Mouse (Mus musculus) embryonic facial prominence, embryonic 14.5 days (tissue): ENCODE results near the gene Kirrel2. TPM values are rescaled to one million over a fixed set of nuclear protein-coding genes. Genes with fewer than 3 reads are reported as not detected.

Experiments used
- ATAC-seq: fragments of 200-750 bp; cut with Nextera tagmentation; 2 replicates; pipeline ENCODE4 v1.8.0; 2017; ENCODE audit warnings: low read depth, moderate number of reproducible peaks, moderate TSS enrichment
- DNase-seq: peaks from one replicate; pipeline ENCODE4 v3.0.0-alpha.2; 2015; ENCODE audit warnings: low spot score
- H3K27ac ChIP-seq: fragments of 300-500 bp; sonication (generic); replicated peaks from 2 replicates; pipeline ENCODE4 v1.5.1; 2014; ENCODE audit warnings: low read depth, mild to moderate bottlenecking, low read length, moderate library complexity
- H3K27me3 ChIP-seq: fragments of 300-500 bp; sonication (generic); replicated peaks from 2 replicates; pipeline ENCODE4 v1.6.1; 2014; ENCODE audit warnings: low read length; ENCODE audit not compliant: control insufficient read depth, insufficient read depth
- H3K36me3 ChIP-seq: fragments of 300-500 bp; sonication (generic); 2 replicates; pipeline ENCODE4 v1.6.1; 2014; ENCODE audit warnings: low read length, mixed read lengths; ENCODE audit not compliant: control insufficient read depth, insufficient read depth
- H3K4me1 ChIP-seq: fragments of 300-500 bp; sonication (generic); 2 replicates; pipeline ENCODE4 v1.6.1; 2014; ENCODE audit warnings: antibody characterized with exemption, low read length; ENCODE audit not compliant: control insufficient read depth, insufficient read depth
- H3K4me2 ChIP-seq: fragments of 300-500 bp; sonication (generic); 2 replicates; pipeline ENCODE4 v1.6.1; 2014; ENCODE audit warnings: low read depth, mild to moderate bottlenecking, low read length, moderate library complexity, mixed read lengths
- H3K4me3 ChIP-seq: fragments of 300-500 bp; sonication (generic); 2 replicates; pipeline ENCODE4 v1.5.1; 2014; ENCODE audit warnings: low read depth, mild to moderate bottlenecking, low read length
- H3K9ac ChIP-seq: fragments of 300-500 bp; sonication (generic); 2 replicates; pipeline ENCODE4 v1.6.1; 2014; ENCODE audit warnings: low read depth, mild to moderate bottlenecking, low read length, moderate library complexity, mixed read lengths
- H3K9me3 ChIP-seq: fragments of 300-500 bp; sonication (generic); 2 replicates; pipeline ENCODE4 v1.6.1; 2016; ENCODE audit warnings: low read length; ENCODE audit not compliant: control insufficient read depth
- WGBS: fragments of 180-500 bp; shearing (Covaris S2); extraction: QIAGEN DNeasy Blood & Tissue Kit; methylation state at CpG from one replicate; pipeline ENCODE4 v1.1.7; 2014; 5-methylcytosine and 5-hydroxymethylcytosine counted together
- polyA plus RNA-seq: library from polyadenylated mRNA; unstranded; fragments of >200 nt; fragmentation: Nextera tagmentation; extraction: Ambion mirVana; gene quantifications from 2 replicates; pipeline ENCODE4 v1.2.1, GENCODE M21; 2014

The Kirrel2 gene
- polyA plus RNA-seq, 1 experiment from 2014 or later = 0.82 TPM

DNA sequence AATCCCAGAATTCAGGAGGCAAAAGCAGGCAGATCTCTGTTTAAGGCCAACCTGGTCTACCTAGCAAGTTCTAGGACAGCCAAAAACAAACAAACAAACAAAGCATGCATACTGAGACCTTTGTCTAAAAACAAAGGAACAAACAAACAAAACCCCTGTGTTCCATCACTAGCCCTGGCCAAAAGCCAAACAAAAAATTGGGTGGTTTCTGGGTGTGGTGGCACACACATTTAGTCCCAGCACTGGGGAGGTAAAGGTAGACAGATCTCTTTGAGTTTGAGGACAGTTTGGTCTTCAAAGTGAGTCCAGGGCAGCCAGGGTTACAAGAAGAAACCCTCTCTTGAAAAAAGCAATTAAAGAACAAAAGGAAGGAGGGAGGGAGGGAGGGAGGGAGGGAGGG lies 28.2 kb downstream of the Kirrel2 start:
- Histone ChIP-seq H3K27ac (no peak overlapping the region), H3K9ac (no peak overlapping the region), H3K4me3 (no peak overlapping the region), H3K27me3 (no peaks in the 10 kb centered on the region), H3K36me3 (peaks cover 22% of the 10 kb centered on the region; the same call in 1 of the 2 replicates), H3K4me1 (no peaks in the 10 kb centered on the region), H3K4me2 (no peak overlapping the region), H3K9me3 (no peaks in the 10 kb centered on the region)
- no peak for ATAC-seq
- DNase-seq = no peak

DNA sequence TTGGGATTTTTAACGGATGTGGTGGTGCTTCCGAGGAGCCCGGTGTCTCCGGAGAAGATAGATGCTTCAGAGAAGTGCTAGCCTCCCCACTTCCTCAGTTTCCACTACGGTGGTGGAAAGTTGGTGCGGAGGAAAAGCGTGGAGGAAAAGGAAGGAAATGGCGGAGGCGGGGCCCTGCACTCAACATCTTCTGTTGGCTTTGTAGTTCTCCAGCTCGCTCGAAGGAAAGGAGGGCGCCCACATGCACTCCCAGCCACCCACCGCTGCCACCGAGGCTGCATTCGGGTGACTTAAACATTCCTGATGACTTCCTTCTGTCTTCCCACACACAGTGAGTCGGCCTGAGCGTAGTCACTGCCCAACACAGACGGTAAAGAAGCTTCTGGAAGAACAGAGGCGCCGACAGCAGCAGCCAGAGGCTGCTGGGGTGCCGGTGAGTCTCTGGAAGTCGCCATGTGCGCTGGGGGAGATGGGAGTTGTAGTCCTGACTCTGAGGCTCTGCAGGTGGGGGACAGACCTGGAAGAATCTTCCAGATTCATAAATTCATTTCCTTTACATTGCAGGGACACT lies 34.3 kb downstream of the Kirrel2 start:
- Histone ChIP-seq H3K4me2 (peak overlapping the region; percentile 95), H3K36me3 (peaks cover 22% of the 10 kb centered on the region; the same call in 1 of the 2 replicates), H3K9ac (peak overlapping the region; percentile 66), H3K4me3 (peak overlapping the region; percentile 56), H3K27ac (0 out of 2 replicates have a peak overlapping the region, but pooled peaks have one; percentile 15), H3K4me1 (no peaks in the 10 kb centered on the region), H3K27me3 (no peaks in the 10 kb centered on the region; the same call in 1 of the 2 replicates), H3K9me3 (peaks cover 7% of the 10 kb centered on the region; the same call in 1 of the 2 replicates)
- WGBS = 38% methylated on average over 23 of the region's 23 CpGs
- DNase-seq (no peak), ATAC-seq (no peak)

DNA sequence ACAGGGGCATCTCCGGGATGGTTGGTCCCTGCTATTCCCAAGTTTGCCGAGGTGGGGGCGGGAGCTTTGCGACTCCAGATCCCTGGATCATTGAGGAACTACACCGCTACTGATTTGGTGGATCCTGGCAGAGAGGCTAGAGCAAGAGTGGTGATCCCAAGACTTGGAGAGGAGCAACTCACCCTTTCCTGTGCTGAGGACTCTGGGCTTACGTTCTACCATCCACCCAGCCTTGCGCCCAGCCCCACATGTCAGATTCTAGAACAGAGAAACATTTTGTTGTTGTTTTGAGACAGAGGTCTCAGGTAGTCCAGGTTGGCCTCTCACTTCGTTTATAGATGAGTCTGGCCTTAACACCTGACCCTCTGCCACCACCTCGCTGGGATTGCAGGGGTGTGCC lies 34.9 kb downstream of the Kirrel2 start:
- Histone ChIP-seq H3K4me2 (peak overlapping the region; percentile 95), H3K4me3 (peak overlapping the region; percentile 56), H3K27me3 (no peaks in the 10 kb centered on the region; the same call in 1 of the 2 replicates), H3K36me3 (peaks cover 22% of the 10 kb centered on the region; the same call in 1 of the 2 replicates), H3K27ac (no peak overlapping the region; the same call in 1 of the 2 replicates), H3K9me3 (peaks cover 7% of the 10 kb centered on the region; the same call in 1 of the 2 replicates), H3K4me1 (no peaks in the 10 kb centered on the region), H3K9ac (peak overlapping the region; percentile 66)
- 10% methylated on average over 9 of the region's 9 CpGs for WGBS
- DNase-seq (no peak), ATAC-seq (no peak; the same call in 1 of the 2 replicates)

DNA sequence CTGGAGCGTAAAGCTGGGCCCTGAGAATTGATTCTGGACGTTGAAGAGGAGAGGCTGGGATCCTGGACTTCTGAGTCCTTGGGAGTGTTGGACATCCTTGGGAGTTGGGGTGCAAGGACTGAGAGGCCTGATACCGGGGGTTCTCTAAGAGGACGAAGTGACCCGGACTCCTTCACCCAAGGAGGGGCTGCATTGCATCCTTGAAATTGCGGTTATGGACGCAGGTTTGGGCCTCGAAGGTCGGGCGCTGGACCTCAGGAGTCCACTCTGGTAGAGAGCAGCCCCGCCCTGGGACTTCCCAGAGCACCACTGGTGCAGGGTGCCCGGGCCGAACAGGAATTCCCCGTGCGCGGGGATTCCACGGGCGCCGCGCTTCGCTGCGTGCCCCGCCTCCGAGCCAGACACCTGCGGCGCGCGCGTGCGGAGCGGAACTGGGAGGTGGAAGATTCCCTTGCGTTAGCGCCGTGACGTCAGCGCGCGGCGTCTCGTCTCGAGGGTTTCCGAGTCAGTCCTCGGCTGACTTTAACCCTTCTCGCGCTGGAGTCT lies 35.5 kb downstream of the Kirrel2 start:
- peaks cover 17% of the 10 kb centered on the region; the same call in 1 of the 2 replicates for H3K36me3 ChIP-seq
- DNase-seq (peak; percentile 94), ATAC-seq (peak; percentile 88)
- H3K9me3 ChIP-seq = peaks cover 7% of the 10 kb centered on the region; the same call in 1 of the 2 replicates
- peak overlapping the region; percentile 56 for H3K4me3 ChIP-seq
- WGBS = under 1% methylated on average over 32 of the region's 45 CpGs
- H3K27ac ChIP-seq = no peak overlapping the region; the same call in 1 of the 2 replicates
- H3K4me2 ChIP-seq = peak overlapping the region; percentile 95
- H3K9ac ChIP-seq = peak overlapping the region; percentile 66
- no peaks in the 10 kb centered on the region for H3K4me1 ChIP-seq
- no peaks in the 10 kb centered on the region; the same call in 1 of the 2 replicates for H3K27me3 ChIP-seq

DNA sequence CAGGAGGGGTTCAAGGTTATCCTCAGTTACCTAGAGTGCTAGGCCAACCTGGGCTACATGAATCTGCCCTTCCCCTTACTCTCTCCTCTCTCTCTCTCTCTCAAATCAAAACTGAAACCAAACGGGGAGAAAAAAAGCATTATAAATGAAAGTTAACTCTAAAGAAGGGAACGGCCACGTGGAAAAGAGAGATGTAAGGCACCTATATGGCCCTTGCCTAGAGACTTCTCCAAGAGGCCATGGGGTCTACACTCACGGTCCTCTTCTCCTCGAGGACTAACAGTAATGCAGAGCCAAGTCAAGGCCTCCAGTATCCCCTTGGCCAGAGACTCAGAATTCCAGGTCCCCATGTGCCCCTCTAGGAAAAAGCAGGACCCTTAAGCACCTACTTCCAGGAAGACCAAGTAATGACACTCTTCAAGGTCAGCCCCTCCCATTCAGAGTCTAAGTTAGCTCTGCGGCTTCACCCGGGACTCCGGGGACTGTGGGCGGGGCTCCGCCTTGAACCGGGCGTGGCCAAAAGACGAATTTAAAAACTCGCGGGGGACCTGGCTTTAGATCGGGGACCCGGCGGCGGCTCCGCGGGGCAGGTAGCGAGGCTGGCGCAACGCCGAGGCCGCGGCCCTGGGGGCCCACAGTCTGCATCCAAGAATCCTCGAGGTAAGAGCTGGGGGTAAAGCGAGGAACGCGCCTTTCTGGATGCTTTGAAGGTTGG lies 36.2 kb downstream of the Kirrel2 start, which contains the start of gene Nfkbid:
Gene Nfkbid (plus strand): TSS at position 558 of the 715 bp plus-strand sequence.
- Histone ChIP-seq H3K36me3 (peaks cover 10% of the 10 kb centered on the region; the same call in 1 of the 2 replicates), H3K4me3 (peak within 1 kb of the TSS; percentile 56), H3K4me2 (peak within 1 kb of the TSS; percentile 95), H3K9me3 (peaks cover 7% of the 10 kb centered on the region; the same call in 1 of the 2 replicates), H3K9ac (peak within 1 kb of the TSS; percentile 66), H3K27me3 (no peaks in the 10 kb centered on the region; the same call in 1 of the 2 replicates), H3K4me1 (no peaks in the 10 kb centered on the region), H3K27ac (no peak within 1 kb of the TSS; the same call in 1 of the 2 replicates)
- WGBS = 8% methylated on average over 31 of the region's 31 CpGs
- DNase-seq (peak; percentile 42), ATAC-seq (peak; percentile 20; the same call in 1 of the 2 replicates)

DNA sequence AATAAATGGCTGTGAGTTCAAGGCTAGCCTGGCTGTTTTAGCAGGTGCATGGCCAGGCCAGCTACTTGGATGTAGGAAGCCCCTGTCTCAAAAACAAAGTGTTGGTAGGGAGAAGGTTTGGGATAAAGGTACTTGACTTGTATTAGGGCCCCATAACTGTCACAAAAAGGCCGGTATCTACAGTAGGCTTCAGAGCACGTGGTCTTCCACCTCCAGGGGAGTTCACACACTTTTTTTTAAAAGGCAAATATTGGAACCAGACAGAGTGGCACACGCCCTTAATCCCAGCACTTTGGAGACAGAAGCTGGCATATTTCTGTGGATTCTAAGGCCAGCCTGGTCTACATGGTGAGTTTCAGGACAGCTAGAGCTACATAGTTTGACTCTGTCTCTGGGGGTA lies 36.8 kb downstream of the Kirrel2 start:
- no peak overlapping the region for H3K27ac ChIP-seq
- peaks cover 4% of the 10 kb centered on the region; the same call in 1 of the 2 replicates for H3K36me3 ChIP-seq
- H3K9ac ChIP-seq = no peak overlapping the region
- H3K4me1 ChIP-seq = no peaks in the 10 kb centered on the region
- H3K9me3 ChIP-seq = peaks cover 7% of the 10 kb centered on the region; the same call in 1 of the 2 replicates
- no peak overlapping the region for H3K4me2 ChIP-seq
- 73% methylated on average over 3 of the region's 3 CpGs for WGBS
- no peaks in the 10 kb centered on the region; the same call in 1 of the 2 replicates for H3K27me3 ChIP-seq
- H3K4me3 ChIP-seq = no peak overlapping the region
- ATAC-seq (no peak), DNase-seq (no peak)

DNA sequence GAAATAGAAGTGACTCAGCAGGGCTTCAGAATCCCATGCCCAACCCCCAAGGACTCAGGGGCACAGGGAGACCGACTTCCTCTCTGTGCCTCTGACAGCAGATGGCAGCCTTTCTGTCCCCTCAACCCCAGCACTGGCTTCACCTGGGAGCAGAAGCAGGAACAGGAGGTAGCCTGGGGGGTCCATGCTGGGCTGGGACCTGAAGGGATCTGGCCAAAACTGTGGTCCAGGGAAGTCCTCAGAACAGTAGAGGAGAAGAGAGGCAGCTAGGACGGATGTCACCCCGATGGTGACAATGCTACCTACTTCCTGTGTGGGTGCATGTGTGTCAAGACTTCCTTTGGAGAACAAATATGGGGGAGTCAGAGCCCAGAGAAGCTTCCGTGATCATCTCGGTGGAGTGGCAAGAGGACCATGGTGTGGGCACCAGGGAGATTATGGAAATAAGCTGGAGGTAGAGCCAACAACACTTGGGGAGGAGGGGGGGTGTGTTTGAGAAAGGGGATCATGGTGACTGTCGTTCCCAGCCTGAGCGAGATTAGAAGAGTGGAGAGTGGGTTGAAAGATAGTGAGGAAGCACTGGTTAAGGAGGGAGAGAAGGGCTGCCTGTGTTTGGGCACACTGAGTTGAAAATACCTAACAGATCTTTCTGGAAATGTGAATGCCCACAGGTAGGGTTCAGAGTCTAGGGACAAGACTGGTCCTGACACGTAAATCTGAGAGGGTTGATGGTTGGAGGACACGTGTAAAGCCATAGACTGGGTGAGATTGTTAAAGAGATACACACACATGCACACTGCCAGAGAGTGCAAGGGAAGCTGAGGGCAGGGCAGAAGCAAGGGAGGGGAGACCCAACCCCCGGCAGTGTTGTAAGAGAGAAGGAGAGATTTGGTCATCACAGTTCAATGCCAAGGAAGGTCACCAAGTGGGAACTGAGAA lies 37.7 kb downstream of the Kirrel2 start, which contains the start of gene Hcst:
Gene Hcst (minus strand): TSS at position 294 of the 939 bp plus-strand sequence.
- DNase-seq = no peak
- no peak for ATAC-seq
- Histone ChIP-seq H3K27me3 (no peaks in the 10 kb centered on the region; the same call in 1 of the 2 replicates), H3K9ac (no peak within 1 kb of the TSS), H3K4me2 (no peak within 1 kb of the TSS), H3K4me3 (no peak within 1 kb of the TSS), H3K36me3 (no peaks in the 10 kb centered on the region), H3K27ac (no peak within 1 kb of the TSS), H3K9me3 (peaks cover 7% of the 10 kb centered on the region; the same call in 1 of the 2 replicates), H3K4me1 (no peaks in the 10 kb centered on the region)
- 70% methylated on average over 10 of the region's 10 CpGs for WGBS
